Mouse (Mus musculus) midbrain, embryonic 13.5 days (tissue): ENCODE results near the gene 2010111I01Rik. TPM values are rescaled to one million over a fixed set of nuclear protein-coding genes. Genes with fewer than 3 reads are reported as not detected.

Source experiments
- ATAC-seq: fragments of 200-750 bp; cut with Nextera tagmentation; 2 replicates; pipeline ENCODE4 v1.8.0; 2017; ENCODE audit warnings: mild to moderate bottlenecking, moderate TSS enrichment, moderate library complexity
- H3K27ac ChIP-seq: fragments of 300-500 bp; sonication (generic); 2 replicates; pipeline ENCODE4 v1.5.1; 2015; ENCODE audit warnings: inconsistent platforms, mild to moderate bottlenecking, moderate library complexity
- H3K27me3 ChIP-seq: fragments of 300-500 bp; sonication (generic); 2 replicates; pipeline ENCODE4 v1.6.1; 2015; ENCODE audit warnings: mild to moderate bottlenecking, inconsistent platforms
- H3K36me3 ChIP-seq: fragments of 300-500 bp; sonication (generic); 2 replicates; pipeline ENCODE4 v1.6.1; 2015; ENCODE audit warnings: mild to moderate bottlenecking, inconsistent platforms
- H3K4me1 ChIP-seq: fragments of 300-500 bp; sonication (generic); replicated peaks from 2 replicates; pipeline ENCODE4 v1.6.1; 2015; ENCODE audit warnings: inconsistent platforms
- H3K4me2 ChIP-seq: fragments of 300-500 bp; sonication (generic); replicated peaks from 2 replicates; pipeline ENCODE4 v1.6.1; 2015; ENCODE audit warnings: moderate library complexity, mild to moderate bottlenecking, inconsistent platforms
- H3K4me3 ChIP-seq: fragments of 300-500 bp; sonication (generic); replicated peaks from 2 replicates; pipeline ENCODE4 v1.5.1; 2015; ENCODE audit warnings: mild to moderate bottlenecking, inconsistent platforms
- H3K9ac ChIP-seq: fragments of 300-500 bp; sonication (generic); replicated peaks from 2 replicates; pipeline ENCODE4 v1.6.1; 2015; ENCODE audit warnings: mild to moderate bottlenecking, inconsistent platforms
- H3K9me3 ChIP-seq: fragments of 300-500 bp; sonication (generic); 2 replicates; pipeline ENCODE4 v1.6.1; 2016; ENCODE audit warnings: mild to moderate bottlenecking, inconsistent platforms
- WGBS: fragments of 180-500 bp; shearing (Covaris S2); methylation state at CpG from one replicate; pipeline ENCODE4 v1.1.7; 2015; 5-methylcytosine and 5-hydroxymethylcytosine counted together
- polyA plus RNA-seq: library from polyadenylated mRNA; unstranded; fragments of >200 nt; fragmentation: Nextera tagmentation; extraction: Ambion mirVana; gene quantifications from 2 replicates; pipeline ENCODE4 v1.2.1, GENCODE M21; 2015

Gene 2010111I01Rik
- polyA plus RNA-seq, 1 experiment from 2014 or later, result 28.6 TPM

- Histone ChIP-seq H3K9ac (no peak overlapping the region), H3K27me3 (no peaks in the 10 kb centered on the region)
- ATAC-seq, result no peak
Observed at GRCm38 (mm10) chr13:63138376-63139048, 173.8 kb downstream of the 2010111I01Rik start.

GRCm38 (mm10) chr13:63139463-63140226 lies 175.0 kb downstream of the 2010111I01Rik start:
- no peak overlapping the region for H3K27ac ChIP-seq
- ATAC-seq, result no peak
- no peak overlapping the region for H3K4me2 ChIP-seq
- no peaks in the 10 kb centered on the region for H3K9me3 ChIP-seq
- peaks cover 3% of the 10 kb centered on the region; the same call in 1 of the 2 replicates for H3K4me1 ChIP-seq
- no peak overlapping the region for H3K4me3 ChIP-seq
- H3K36me3 ChIP-seq, result no peaks in the 10 kb centered on the region
- H3K27me3 ChIP-seq, result no peaks in the 10 kb centered on the region
- H3K9ac ChIP-seq, result no peak overlapping the region
- WGBS, result 95% methylated on average over 10 of the region's 10 CpGs

More at GRCm38 (mm10) chr13:63138376-63139048, 173.8 kb downstream of the 2010111I01Rik start:
- Histone ChIP-seq H3K9me3 (no peaks in the 10 kb centered on the region), H3K4me2 (no peak overlapping the region), H3K27ac (no peak overlapping the region), H3K4me1 (peaks cover 3% of the 10 kb centered on the region; the same call in 1 of the 2 replicates), H3K4me3 (no peak overlapping the region), H3K36me3 (no peaks in the 10 kb centered on the region)

- WGBS, result 90% methylated on average over 6 of the region's 6 CpGs
- H3K4me2 ChIP-seq, result no peak overlapping the region
Observed at GRCm38 (mm10) chr13:63140784-63141183, 176.1 kb downstream of the 2010111I01Rik start.

GRCm38 (mm10) chr13:63141275-63141674 lies 176.6 kb downstream of the 2010111I01Rik start:
- Histone ChIP-seq H3K4me3 (no peak overlapping the region), H3K27ac (no peak overlapping the region), H3K4me1 (peaks cover 7% of the 10 kb centered on the region), H3K9me3 (no peaks in the 10 kb centered on the region), H3K4me2 (no peak overlapping the region), H3K9ac (no peak overlapping the region), H3K36me3 (no peaks in the 10 kb centered on the region), H3K27me3 (no peaks in the 10 kb centered on the region)
- no peak for ATAC-seq

More at GRCm38 (mm10) chr13:63140784-63141183, 176.1 kb downstream of the 2010111I01Rik start:
- no peaks in the 10 kb centered on the region for H3K27me3 ChIP-seq
- no peak for ATAC-seq
- H3K27ac ChIP-seq, result no peak overlapping the region
- peaks cover 3% of the 10 kb centered on the region; the same call in 1 of the 2 replicates for H3K4me1 ChIP-seq
- H3K4me3 ChIP-seq, result no peak overlapping the region
- H3K9ac ChIP-seq, result no peak overlapping the region
- no peaks in the 10 kb centered on the region for H3K36me3 ChIP-seq
- no peaks in the 10 kb centered on the region for H3K9me3 ChIP-seq

GRCm38 (mm10) chr13:63146604-63147188 lies 182.0 kb downstream of the 2010111I01Rik start:
- no peak overlapping the region for H3K4me2 ChIP-seq
- H3K36me3 ChIP-seq, result no peaks in the 10 kb centered on the region
- H3K27me3 ChIP-seq, result 0 out of 2 replicates have a peak, but pooled peaks cover 5% of the 10 kb centered on the region
- H3K27ac ChIP-seq, result no peak overlapping the region
- peaks cover 17% of the 10 kb centered on the region for H3K4me1 ChIP-seq
- H3K4me3 ChIP-seq, result no peak overlapping the region
- WGBS, result 18% methylated on average over 4 of the region's 4 CpGs
- no peak overlapping the region for H3K9ac ChIP-seq
- H3K9me3 ChIP-seq, result no peaks in the 10 kb centered on the region
- no peak for ATAC-seq

GRCm38 (mm10) chr13:63148157-63148556 lies 183.5 kb downstream of the 2010111I01Rik start:
- Histone ChIP-seq H3K4me1 (peaks cover 17% of the 10 kb centered on the region), H3K9ac (no peak overlapping the region), H3K27me3 (0 out of 2 replicates have a peak, but pooled peaks cover 5% of the 10 kb centered on the region), H3K4me2 (no peak overlapping the region), H3K4me3 (no peak overlapping the region), H3K27ac (no peak overlapping the region), H3K9me3 (no peaks in the 10 kb centered on the region), H3K36me3 (no peaks in the 10 kb centered on the region)
- WGBS, result 23% methylated on average over 1 of the region's 1 CpGs
- ATAC-seq, result no peak

GRCm38 (mm10) chr13:63150470-63151020 lies 185.9 kb downstream of the 2010111I01Rik start:
- WGBS, result 33% methylated on average over 2 of the region's 2 CpGs
- no peak overlapping the region for H3K4me2 ChIP-seq
- no peak overlapping the region for H3K27ac ChIP-seq
- ATAC-seq, result no peak
- no peaks in the 10 kb centered on the region for H3K36me3 ChIP-seq
- peaks cover 21% of the 10 kb centered on the region for H3K4me1 ChIP-seq
- H3K9ac ChIP-seq, result no peak overlapping the region
- H3K4me3 ChIP-seq, result no peak overlapping the region
- H3K27me3 ChIP-seq, result 0 out of 2 replicates have a peak, but pooled peaks cover 5% of the 10 kb centered on the region
- no peaks in the 10 kb centered on the region for H3K9me3 ChIP-seq

- Histone ChIP-seq H3K36me3 (no peaks in the 10 kb centered on the region), H3K27me3 (0 out of 2 replicates have a peak, but pooled peaks cover 5% of the 10 kb centered on the region), H3K4me2 (no peak overlapping the region), H3K27ac (no peak overlapping the region), H3K4me1 (peaks cover 18% of the 10 kb centered on the region), H3K9me3 (no peaks in the 10 kb centered on the region), H3K4me3 (no peak overlapping the region), H3K9ac (no peak overlapping the region)
- no peak for ATAC-seq
- 89% methylated on average over 9 of the region's 9 CpGs for WGBS
Observed at GRCm38 (mm10) chr13:63151028-63151738, 186.5 kb downstream of the 2010111I01Rik start.

- WGBS, result 88% methylated on average over 3 of the region's 3 CpGs
- Histone ChIP-seq H3K27ac (no peak overlapping the region), H3K9ac (no peak overlapping the region), H3K9me3 (no peaks in the 10 kb centered on the region), H3K27me3 (0 out of 2 replicates have a peak, but pooled peaks cover 5% of the 10 kb centered on the region), H3K36me3 (no peaks in the 10 kb centered on the region), H3K4me1 (peaks cover 12% of the 10 kb centered on the region), H3K4me2 (no peak overlapping the region), H3K4me3 (no peak overlapping the region)
- no peak for ATAC-seq
Observed at GRCm38 (mm10) chr13:63152498-63152897, 187.8 kb downstream of the 2010111I01Rik start.

- H3K4me2 ChIP-seq, result no peak overlapping the region
Observed at GRCm38 (mm10) chr13:63153397-63153796, 188.7 kb downstream of the 2010111I01Rik start.

GRCm38 (mm10) chr13:63154851-63155571 lies 190.3 kb downstream of the 2010111I01Rik start:
- no peak overlapping the region for H3K9ac ChIP-seq
- H3K9me3 ChIP-seq, result no peaks in the 10 kb centered on the region
- H3K4me3 ChIP-seq, result no peak overlapping the region
- no peak overlapping the region for H3K4me2 ChIP-seq
- no peaks in the 10 kb centered on the region for H3K36me3 ChIP-seq
- ATAC-seq, result 0 out of 2 replicates have a peak, but pooled peaks have one; percentile 11
- 0 out of 2 replicates have a peak, but pooled peaks cover 3% of the 10 kb centered on the region for H3K4me1 ChIP-seq
- no peaks in the 10 kb centered on the region for H3K27me3 ChIP-seq
- WGBS, result 70% methylated on average over 7 of the region's 7 CpGs
- no peak overlapping the region for H3K27ac ChIP-seq

More at GRCm38 (mm10) chr13:63153397-63153796, 188.7 kb downstream of the 2010111I01Rik start:
- WGBS, result 48% methylated on average over 2 of the region's 2 CpGs
- 0 out of 2 replicates have a peak, but pooled peaks have one; percentile 34 for ATAC-seq
- Histone ChIP-seq H3K27me3 (0 out of 2 replicates have a peak, but pooled peaks cover 5% of the 10 kb centered on the region), H3K4me3 (no peak overlapping the region), H3K9ac (no peak overlapping the region), H3K9me3 (no peaks in the 10 kb centered on the region), H3K4me1 (peaks cover 7% of the 10 kb centered on the region), H3K36me3 (no peaks in the 10 kb centered on the region), H3K27ac (no peak overlapping the region)
